Mouse (Mus musculus) kidney, postnatal 10 days (tissue): Measurements from ENCODE around the gene Ptpro.
A peak's percentile ranks its signal among the peaks of the same experiment; 100 is the strongest.
"Not testable (repeated sequence)": the region's sequence is repeated elsewhere in the genome, so short reads cannot be mapped to it uniquely, and the experiment has no call there.

ENCODE experiments used
- DNase-seq: peaks from one replicate; pipeline ENCODE4 v3.0.0; 2021; ENCODE audit warnings: mixed read lengths

The Ptpro gene

DNA sequence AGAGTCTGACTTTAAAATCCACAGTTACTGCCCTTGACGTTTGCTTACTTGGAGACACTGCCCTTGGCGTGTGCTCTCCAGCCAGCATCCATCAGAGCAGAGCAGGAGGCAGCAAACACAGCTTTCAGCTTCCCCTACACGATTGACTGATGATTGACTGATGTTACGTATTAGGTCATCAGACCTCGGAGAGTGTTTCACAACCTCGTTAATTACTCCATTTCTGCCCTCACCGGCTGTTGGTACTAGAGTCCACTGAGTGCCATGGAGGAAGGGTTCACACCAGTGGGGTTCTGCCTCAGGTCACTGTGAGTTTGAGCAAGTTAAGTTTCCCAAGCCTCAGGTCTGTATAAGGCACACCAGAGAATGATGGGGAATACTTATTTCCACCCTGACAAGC is 143.0 kb downstream of the Ptpro start:
- no peak for DNase-seq

GRCm38 (mm10) chr6:137396106-137396793 is 144.1 kb downstream of the Ptpro start:
- DNase-seq = no peak

GRCm38 (mm10) chr6:137397358-137397757 is 145.2 kb downstream of the Ptpro start:
- no peak for DNase-seq

- no peak for DNase-seq
Measured at GRCm38 (mm10) chr6:137404196-137404595, 152.1 kb downstream of the Ptpro start.

GRCm38 (mm10) chr6:137405690-137406089 is 153.6 kb downstream of the Ptpro start:
- no peak for DNase-seq

- DNase-seq = no peak
Measured at GRCm38 (mm10) chr6:137410510-137410909, 158.4 kb downstream of the Ptpro start.

DNA sequence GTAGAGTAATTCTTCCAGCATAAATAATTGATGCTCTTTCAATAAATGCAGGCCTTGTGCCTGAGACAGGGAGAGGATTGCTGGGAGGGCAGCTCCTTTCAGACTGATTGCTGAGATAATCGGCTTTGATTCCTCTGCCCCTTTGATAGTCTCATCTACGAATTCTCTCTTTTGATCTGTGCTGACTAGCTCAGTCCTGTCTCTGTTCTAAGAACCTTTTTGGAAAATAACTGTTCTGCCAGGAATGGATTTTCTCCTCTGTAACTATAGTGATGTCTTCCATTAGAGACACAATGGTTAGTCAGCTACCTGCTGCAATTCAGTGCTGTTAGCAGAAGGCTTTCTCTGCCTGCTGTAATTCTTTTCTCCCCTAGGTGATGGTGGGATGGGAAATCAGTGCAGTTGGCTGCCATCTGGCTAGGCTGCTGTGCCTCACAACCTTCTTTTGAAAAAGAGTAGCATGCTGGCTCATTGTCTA is 159.8 kb downstream of the Ptpro start:
- DNase-seq = no peak

DNA sequence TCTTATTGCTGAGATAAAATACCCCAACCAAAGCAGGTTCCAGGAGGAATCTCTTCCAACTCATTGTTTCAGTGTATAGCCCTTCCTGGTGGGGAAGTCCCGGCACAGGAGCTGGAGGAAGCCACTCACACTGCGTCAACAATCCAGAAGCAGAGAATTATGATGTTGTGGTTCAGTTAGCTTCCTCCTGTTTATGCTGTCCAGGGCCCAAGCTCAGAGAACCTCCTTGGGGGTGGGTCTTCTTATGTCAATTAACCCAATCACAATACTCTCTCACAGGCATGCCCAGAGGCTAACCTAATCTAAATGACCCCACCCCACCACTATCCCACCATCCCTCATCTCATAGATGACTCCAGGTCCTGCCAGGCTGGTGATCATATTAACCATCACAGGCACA is 160.9 kb downstream of the Ptpro start:
- DNase-seq = no peak

- peak; percentile 45 for DNase-seq
Measured at GRCm38 (mm10) chr6:137414531-137415405, 162.6 kb downstream of the Ptpro start.

GRCm38 (mm10) chr6:137422777-137423176 is 170.7 kb downstream of the Ptpro start:
- DNase-seq = no peak

DNA sequence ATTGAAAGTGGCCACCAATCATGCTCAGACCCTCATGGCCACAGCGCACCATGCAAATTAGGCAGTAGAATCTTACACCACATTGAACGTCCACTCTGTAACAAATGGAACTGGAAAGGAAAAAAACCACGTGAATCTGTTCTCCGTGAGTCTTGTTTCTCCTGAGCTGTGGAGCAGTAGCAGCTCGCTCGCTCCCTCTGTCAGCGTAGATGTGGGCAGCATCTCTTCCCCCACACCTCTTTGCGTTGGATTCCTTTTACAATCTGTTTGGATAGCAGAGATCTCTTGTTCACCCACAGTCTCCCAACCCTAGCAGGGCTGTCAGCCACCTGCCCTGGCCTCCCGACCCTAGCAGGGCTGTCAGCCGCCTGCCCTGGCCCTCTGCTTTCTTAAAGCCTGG is 171.7 kb downstream of the Ptpro start:
- no peak for DNase-seq

DNA sequence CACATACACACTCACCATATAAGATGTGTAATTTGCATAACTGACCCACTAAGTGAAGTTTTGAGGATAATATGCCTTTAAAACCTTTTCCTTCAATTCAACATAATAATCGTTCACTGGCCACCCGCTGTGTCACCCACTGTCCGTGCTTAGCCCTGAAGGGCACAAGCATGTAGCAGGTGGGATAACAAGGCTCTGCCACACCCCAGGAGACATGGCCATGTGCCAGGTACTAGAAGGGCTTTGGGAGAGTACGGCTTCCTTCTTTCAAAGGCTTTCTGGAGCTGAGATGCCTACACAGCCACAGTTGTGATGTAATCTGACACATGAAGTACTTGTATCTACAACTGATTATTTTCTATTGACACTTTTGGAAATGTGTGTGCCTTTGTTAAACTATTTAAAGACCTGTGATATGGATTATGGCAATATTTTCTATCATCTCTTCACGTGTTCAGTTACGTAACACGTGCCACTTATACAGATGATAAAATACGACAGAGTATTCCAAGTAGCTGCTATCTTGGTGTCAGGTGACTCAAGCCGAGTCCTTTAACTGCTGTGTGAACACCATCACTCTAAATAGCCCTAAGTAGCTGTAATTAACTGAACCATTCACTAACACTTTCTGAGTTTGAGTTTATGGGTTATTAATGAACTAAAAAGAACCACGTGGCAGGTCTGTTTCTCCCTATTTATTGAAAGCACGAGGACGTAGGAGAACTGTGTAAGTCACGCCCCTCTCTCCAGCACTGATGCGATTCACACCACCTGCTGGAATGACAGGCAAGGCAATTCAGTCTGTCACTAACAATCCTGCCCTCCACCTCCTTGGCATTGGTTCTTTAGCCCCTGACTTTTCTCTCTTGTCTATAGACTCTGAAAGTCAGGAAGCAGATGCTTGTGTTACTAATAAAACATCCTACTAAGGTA is 173.6 kb downstream of the Ptpro start:
- DNase-seq = peak; percentile 15

- DNase-seq = no peak
Measured at GRCm38 (mm10) chr6:137433521-137434137, 181.5 kb downstream of the Ptpro start.

GRCm38 (mm10) chr6:137437486-137437885 is 185.4 kb downstream of the Ptpro start:
- DNase-seq = no peak

GRCm38 (mm10) chr6:137437902-137438580 is 185.9 kb downstream of the Ptpro start:
- DNase-seq = peak; percentile 33

DNA sequence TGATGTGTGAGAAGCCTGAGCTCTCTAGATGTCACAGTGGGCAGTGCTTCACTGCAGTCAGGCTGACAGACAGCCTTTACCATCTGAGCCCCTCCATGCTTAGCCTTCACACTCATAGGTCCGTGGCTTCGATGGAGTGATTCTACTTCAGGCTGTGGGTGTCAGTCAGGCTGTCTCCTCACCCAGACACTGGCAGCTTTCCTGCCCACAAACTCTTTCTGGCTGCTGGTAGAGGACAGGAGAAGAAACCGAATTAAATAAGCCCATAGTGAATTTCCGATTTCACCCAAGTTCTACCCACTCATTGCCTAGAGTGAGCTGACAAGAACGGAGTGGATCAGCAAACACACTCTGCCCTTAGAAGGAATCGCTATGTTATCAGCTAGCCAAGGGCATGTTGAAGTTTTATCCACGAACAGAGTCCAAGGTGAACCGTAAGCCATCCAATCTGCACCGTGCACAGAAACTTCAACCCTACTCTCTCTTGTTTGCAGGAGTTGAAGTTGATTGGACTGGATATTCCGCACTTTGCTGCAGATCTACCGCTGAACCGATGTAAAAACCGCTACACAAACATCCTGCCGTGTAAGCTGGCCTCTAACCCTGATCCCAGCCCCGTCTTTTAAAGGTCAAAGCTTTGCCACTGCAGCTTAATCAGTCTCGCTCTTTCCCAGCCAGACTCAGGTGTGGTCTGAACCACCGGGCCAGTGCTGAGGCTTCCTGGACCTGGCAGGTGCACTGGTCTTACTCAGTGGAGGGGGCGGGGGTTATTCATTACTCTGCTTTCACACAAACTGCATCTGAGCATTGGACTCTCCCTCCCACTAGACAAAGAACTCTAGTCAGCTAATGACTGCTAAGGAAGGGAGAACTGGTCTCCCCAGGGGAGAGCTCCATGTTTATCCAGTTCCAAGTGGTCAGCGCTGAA is 188.7 kb downstream of the Ptpro start:
- DNase-seq = no peak

DNA sequence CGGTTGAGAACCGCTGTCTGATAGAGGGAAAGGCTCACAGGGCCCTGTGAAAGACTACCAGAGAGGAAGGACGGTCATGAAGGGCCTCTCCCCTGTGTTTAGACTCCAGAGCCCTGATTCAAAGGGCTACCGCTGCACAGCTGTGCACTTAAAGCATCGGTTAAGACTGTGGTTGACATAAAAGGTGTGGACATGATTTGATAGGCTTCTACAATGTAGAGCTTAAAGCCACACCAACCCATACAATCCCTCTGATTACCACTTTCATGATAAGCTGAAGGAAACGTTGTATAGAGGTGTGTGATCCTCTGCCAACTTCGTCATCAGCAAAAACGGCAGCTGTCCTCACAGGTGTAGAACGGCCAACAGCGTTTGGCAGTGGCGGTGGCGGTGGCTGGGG is 191.0 kb downstream of the Ptpro start:
- no peak for DNase-seq

- not testable (repeated sequence) for DNase-seq
Measured at GRCm38 (mm10) chr6:137446116-137446515, 194.0 kb downstream of the Ptpro start.

- DNase-seq = peak; percentile 40
Measured at GRCm38 (mm10) chr6:137455537-137456041, 203.5 kb downstream of the Ptpro start.

- no peak for DNase-seq
Measured at GRCm38 (mm10) chr6:137456064-137456463, 203.9 kb downstream of the Ptpro start.
